Mouse (Mus musculus) stomach, postnatal 0 days (tissue): ENCODE data around the gene Mtfmt. TPM values are rescaled to one million over a fixed set of nuclear protein-coding genes. Genes with fewer than 3 reads are reported as not detected.

Experiments
- ATAC-seq: fragments of 200-750 bp; cut with Nextera tagmentation; 2 replicates; pipeline ENCODE4 v1.8.0; 2017; ENCODE audit not compliant: low FRiP score, low TSS enrichment
- DNase-seq: peaks from one replicate; pipeline ENCODE4 v3.0.0-alpha.2; 2016; ENCODE audit warnings: low spot score
- H3K27ac ChIP-seq: fragments of 300-500 bp; sonication (generic); replicated peaks from 2 replicates; pipeline ENCODE4 v1.5.1; 2014; ENCODE audit warnings: mild to moderate bottlenecking, control low read depth
- H3K27me3 ChIP-seq: fragments of 300-500 bp; sonication (generic); 2 replicates; pipeline ENCODE4 v1.6.1; 2014; ENCODE audit warnings: low read length; ENCODE audit not compliant: control insufficient read depth, insufficient read depth
- H3K36me3 ChIP-seq: fragments of 300-500 bp; sonication (generic); 2 replicates; pipeline ENCODE4 v1.6.1; 2014; ENCODE audit warnings: low read length, mixed read lengths; ENCODE audit not compliant: control insufficient read depth, insufficient read depth
- H3K4me1 ChIP-seq: fragments of 300-500 bp; sonication (generic); replicated peaks from 2 replicates; pipeline ENCODE4 v1.6.1; 2014; ENCODE audit warnings: antibody characterized with exemption; ENCODE audit not compliant: control insufficient read depth, insufficient read depth
- H3K4me2 ChIP-seq: fragments of 300-500 bp; sonication (generic); replicated peaks from 2 replicates; pipeline ENCODE4 v1.6.1; 2014; ENCODE audit warnings: low read depth, mild to moderate bottlenecking, control low read depth, moderate library complexity
- H3K4me3 ChIP-seq: fragments of 300-500 bp; sonication (generic); 2 replicates; pipeline ENCODE4 v1.5.1; 2014; ENCODE audit warnings: low read depth, low read length, control low read depth
- H3K9ac ChIP-seq: fragments of 300-500 bp; sonication (generic); 2 replicates; pipeline ENCODE4 v1.6.1; 2014; ENCODE audit warnings: mild to moderate bottlenecking, low read length, control low read depth, mixed read lengths
- H3K9me3 ChIP-seq: fragments of 300-500 bp; sonication (generic); 2 replicates; pipeline ENCODE4 v1.6.1; 2016; ENCODE audit warnings: low read length; ENCODE audit not compliant: control insufficient read depth
- CTCF ChIP-seq: IDR thresholded peaks from 2 replicates; pipeline ENCODE4 v1.5.1; 2016; ENCODE audit warnings: antibody characterized with exemption, low read depth, mild to moderate bottlenecking, moderate library complexity
- EP300 ChIP-seq: optimal IDR thresholded peaks from 2 replicates; pipeline ENCODE3; 2016; ENCODE audit warnings: antibody characterized with exemption
- WGBS: fragments of 180-500 bp; shearing (Covaris S2); extraction: QIAGEN DNeasy Blood & Tissue Kit; methylation state at CpG from one replicate; pipeline ENCODE4 v1.1.7; 2014; 5-methylcytosine and 5-hydroxymethylcytosine counted together
- polyA plus RNA-seq: library from polyadenylated mRNA; unstranded; fragments of >200 nt; fragmentation: Nextera tagmentation; extraction: Ambion mirVana; gene quantifications from 2 replicates; pipeline ENCODE4 v1.2.1, GENCODE M21; 2015

The Mtfmt gene
- polyA plus RNA-seq, 1 experiment from 2014 or later: 12.4 TPM

- DNase-seq: no peak
- no peak for ATAC-seq
Measured at GRCm38 (mm10) chr9:65419633-65420032, 15.9 kb upstream of the Mtfmt start.

GRCm38 (mm10) chr9:65422760-65423501 lies 12.7 kb upstream of the Mtfmt start, which contains the start of gene Slc51b:
Gene Slc51b, minus strand, starts transcription at chr9:65422955.
- TF ChIP-seq CTCF (no peak), EP300 (no peak)
- no peak within 1 kb of the TSS for H3K4me2 ChIP-seq
- H3K9ac ChIP-seq: no peak within 1 kb of the TSS
- no peak for ATAC-seq
- H3K36me3 ChIP-seq: no peaks in the 10 kb centered on the region
- H3K9me3 ChIP-seq: no peaks in the 10 kb centered on the region
- no peak for DNase-seq
- no peaks in the 10 kb centered on the region for H3K27me3 ChIP-seq
- 78% methylated on average over 11 of the region's 11 CpGs for WGBS
- H3K27ac ChIP-seq: no peak within 1 kb of the TSS
- H3K4me1 ChIP-seq: no peaks in the 10 kb centered on the region
- no peak within 1 kb of the TSS for H3K4me3 ChIP-seq

More at GRCm38 (mm10) chr9:65419633-65420032, 15.9 kb upstream of the Mtfmt start:
- H3K9me3 ChIP-seq: no peaks in the 10 kb centered on the region
- H3K4me3 ChIP-seq: no peak overlapping the region
- H3K36me3 ChIP-seq: no peaks in the 10 kb centered on the region
- H3K9ac ChIP-seq: no peak overlapping the region
- no peaks in the 10 kb centered on the region for H3K27me3 ChIP-seq
- WGBS: 64% methylated on average over 3 of the region's 3 CpGs
- no peaks in the 10 kb centered on the region for H3K4me1 ChIP-seq
- TF ChIP-seq CTCF: peak; percentile 28; the same call in 1 of the 2 replicates
- no peak for TF ChIP-seq EP300
- no peak overlapping the region for H3K4me2 ChIP-seq
- H3K27ac ChIP-seq: no peak overlapping the region

GRCm38 (mm10) chr9:65424393-65424792 lies 11.2 kb upstream of the Mtfmt start:
- no peak for DNase-seq
- Histone ChIP-seq H3K36me3 (no peaks in the 10 kb centered on the region), H3K4me3 (no peak overlapping the region), H3K9me3 (no peaks in the 10 kb centered on the region), H3K4me2 (no peak overlapping the region), H3K9ac (no peak overlapping the region), H3K4me1 (no peaks in the 10 kb centered on the region), H3K27ac (no peak overlapping the region), H3K27me3 (no peaks in the 10 kb centered on the region)
- 28% methylated on average over 3 of the region's 3 CpGs for WGBS
- ATAC-seq: peak; percentile 72
- no peak for TF ChIP-seq EP300

GRCm38 (mm10) chr9:65427511-65427910 lies 8.1 kb upstream of the Mtfmt start:
- no peak overlapping the region for H3K27ac ChIP-seq
- no peaks in the 10 kb centered on the region for H3K9me3 ChIP-seq
- DNase-seq (no peak), ATAC-seq (no peak)
- no peaks in the 10 kb centered on the region for H3K27me3 ChIP-seq
- no peak overlapping the region for H3K4me3 ChIP-seq
- H3K9ac ChIP-seq: no peak overlapping the region
- H3K4me2 ChIP-seq: no peak overlapping the region
- H3K4me1 ChIP-seq: no peaks in the 10 kb centered on the region
- no peaks in the 10 kb centered on the region for H3K36me3 ChIP-seq
- no peak for TF ChIP-seq CTCF
- no peak for TF ChIP-seq EP300
- 73% methylated on average over 2 of the region's 2 CpGs for WGBS

- H3K9ac ChIP-seq: no peak overlapping the region
- ATAC-seq (no peak), DNase-seq (no peak)
- WGBS: 88% methylated on average over 5 of the region's 5 CpGs
- no peak overlapping the region for H3K4me3 ChIP-seq
- no peaks in the 10 kb centered on the region for H3K4me1 ChIP-seq
- H3K9me3 ChIP-seq: no peaks in the 10 kb centered on the region
- TF ChIP-seq CTCF: no peak
- TF ChIP-seq EP300: no peak
- no peak overlapping the region for H3K4me2 ChIP-seq
- H3K27ac ChIP-seq: no peak overlapping the region
- H3K27me3 ChIP-seq: no peaks in the 10 kb centered on the region
- H3K36me3 ChIP-seq: no peaks in the 10 kb centered on the region
Measured at GRCm38 (mm10) chr9:65428003-65428402, 7.6 kb upstream of the Mtfmt start.

- no peaks in the 10 kb centered on the region for H3K36me3 ChIP-seq
- H3K27ac ChIP-seq: no peak overlapping the region
- H3K27me3 ChIP-seq: no peaks in the 10 kb centered on the region
- H3K4me3 ChIP-seq: no peak overlapping the region
- H3K9ac ChIP-seq: no peak overlapping the region
- ATAC-seq (no peak), DNase-seq (no peak)
- TF ChIP-seq EP300: no peak
- no peak for TF ChIP-seq CTCF
- H3K9me3 ChIP-seq: no peaks in the 10 kb centered on the region
- no peaks in the 10 kb centered on the region for H3K4me1 ChIP-seq
- H3K4me2 ChIP-seq: no peak overlapping the region
Measured at GRCm38 (mm10) chr9:65430401-65430800, 5.2 kb upstream of the Mtfmt start.
